21 mouse cellular contexts compared by ENCODE assay signal in genomic region chr13:52603704-52604349, GRCm38 (mm10). TPM values are rescaled to one million over a fixed set of nuclear protein-coding genes. Genes with fewer than 3 reads are reported as not detected.
DNase-seq lines count a peak whose midpoint lies in the region; ATAC-seq lines count a peak whose summit lies in the region.
"Had no signal": no experiment of that assay in that cellular context is flagged by ENCODE, and none has a peak within 500 bp of the region (broad histone marks: within the 10 kb centered on the region; RNA-seq: fewer than 3 reads in every experiment).

No protein-coding gene starts in this region.

- 0 out of 2 replicates have a peak, but pooled peaks have one; percentile 24 for ATAC-seq in hindbrain, embryonic 14.5 days (ENCODE audit: low FRiP score)
- ATAC-seq in hindbrain, embryonic 12.5 days (ENCODE audit: low FRiP score) = no peak
- ATAC-seq in hindbrain, embryonic 16.5 days = peak; percentile 75

- DNase-seq in hindbrain, embryonic 14.5 days (ENCODE audit: low spot score) = peak; percentile 38
- DNase-seq in right cerebral cortex, postnatal 10 days (ENCODE audit: low spot score in 2 of 2) = peak; percentile 64 to 80
- DNase-seq in right cerebral cortex, postnatal 25 days = no peak
- DNase-seq in right cerebral cortex, postnatal 4 days = peak; percentile 11
- no peak for DNase-seq in heart, adult 8-10 months (ENCODE audit: low spot score)
- DNase-seq: adrenal gland, adult 2 months; cerebellum, adult 2 months; gastrocnemius, adult 2 months; kidney, adult 11 months; liver, embryonic 13.5 days; retina, postnatal 1 day; thymus, postnatal 25 days had no signal

- 68% methylated on average over 6 of the region's 6 CpGs for WGBS in hindbrain, embryonic 14.5 days
- WGBS in hindbrain, embryonic 12.5 days = 74% methylated on average over 6 of the region's 6 CpGs
- WGBS in hindbrain, embryonic 16.5 days = 76% methylated on average over 6 of the region's 6 CpGs

- no peaks in the 10 kb centered on the region for H3K27me3 ChIP-seq in hindbrain, embryonic 14.5 days (ENCODE audit: control insufficient read depth, insufficient read depth, low read length)
- H3K27me3 ChIP-seq in hindbrain, embryonic 12.5 days = no peaks in the 10 kb centered on the region
- H3K27me3 ChIP-seq in hindbrain, embryonic 16.5 days (replicated peaks; ENCODE audit: control insufficient read depth, insufficient read depth, low read length) = no peaks in the 10 kb centered on the region
- H3K27me3 ChIP-seq: heart, embryonic 13.5 days; limb, embryonic 12.5 days; liver, embryonic 13.5 days; lung, embryonic 15.5 days had no signal

- no peak overlapping the region for H3K27ac ChIP-seq in hindbrain, embryonic 14.5 days
- no peak overlapping the region for H3K27ac ChIP-seq in hindbrain, embryonic 12.5 days
- no peak overlapping the region for H3K27ac ChIP-seq in hindbrain, embryonic 16.5 days (ENCODE audit: low read depth, low read length)
- H3K27ac ChIP-seq: gastrocnemius, adult 2 months; heart, embryonic 13.5 days; kidney, postnatal 0 days; layer of hippocampus, adult 2 months; limb, embryonic 12.5 days; liver, embryonic 13.5 days; lung, embryonic 15.5 days had no signal

- H3K4me2 ChIP-seq in hindbrain, embryonic 14.5 days (replicated peaks) = no peak overlapping the region
- no peak overlapping the region for H3K4me2 ChIP-seq in hindbrain, embryonic 12.5 days (replicated peaks)
- no peak overlapping the region for H3K4me2 ChIP-seq in hindbrain, embryonic 16.5 days (ENCODE audit: low read length)
- H3K4me2 ChIP-seq: heart, embryonic 13.5 days; limb, embryonic 12.5 days; liver, embryonic 13.5 days; lung, embryonic 15.5 days had no signal

- no peak overlapping the region for H3K9ac ChIP-seq in hindbrain, embryonic 14.5 days
- H3K9ac ChIP-seq in hindbrain, embryonic 12.5 days = no peak overlapping the region
- H3K9ac ChIP-seq in hindbrain, embryonic 16.5 days (ENCODE audit: low read depth, low read length) = no peak overlapping the region
- H3K9ac ChIP-seq: heart, embryonic 13.5 days; limb, embryonic 12.5 days; liver, embryonic 13.5 days; lung, embryonic 15.5 days had no signal

- H3K4me1 ChIP-seq in hindbrain, embryonic 14.5 days (replicated peaks; ENCODE audit: control insufficient read depth, insufficient read depth, low read length) = no peaks in the 10 kb centered on the region; the same call in 1 of the 2 replicates
- H3K4me1 ChIP-seq in hindbrain, embryonic 12.5 days = peaks cover 2% of the 10 kb centered on the region; the same call in 1 of the 2 replicates
- peaks cover 4% of the 10 kb centered on the region; the same call in 1 of the 2 replicates for H3K4me1 ChIP-seq in hindbrain, embryonic 16.5 days (ENCODE audit: control insufficient read depth, insufficient read depth, low read depth, low read length)
- H3K4me1 ChIP-seq: limb, embryonic 12.5 days; lung, embryonic 15.5 days had no signal

- H3K36me3 ChIP-seq in hindbrain, embryonic 14.5 days (replicated peaks; ENCODE audit: control insufficient read depth, insufficient read depth) = no peaks in the 10 kb centered on the region
- H3K36me3 ChIP-seq in hindbrain, embryonic 12.5 days = no peaks in the 10 kb centered on the region
- no peaks in the 10 kb centered on the region for H3K36me3 ChIP-seq in hindbrain, embryonic 16.5 days (ENCODE audit: control insufficient read depth, insufficient read depth, low read length)
- H3K36me3 ChIP-seq: G1E; heart, embryonic 13.5 days; limb, embryonic 12.5 days; liver, embryonic 13.5 days; lung, embryonic 15.5 days had no signal

- H3K4me3 ChIP-seq in hindbrain, embryonic 14.5 days (replicated peaks; ENCODE audit: low read length) = no peak overlapping the region
- no peak overlapping the region for H3K4me3 ChIP-seq in hindbrain, embryonic 12.5 days
- no peak overlapping the region for H3K4me3 ChIP-seq in hindbrain, embryonic 16.5 days (ENCODE audit: low read length)
- H3K4me3 ChIP-seq: erythroblast, embryonic 14.5 days; gastrocnemius, adult 2 months; heart, embryonic 13.5 days; layer of hippocampus, adult 2 months; limb, embryonic 12.5 days; liver, embryonic 13.5 days; lung, embryonic 15.5 days had no signal

- H3K9me3 ChIP-seq in hindbrain, embryonic 14.5 days (ENCODE audit: control insufficient read depth, low read length) = no peaks in the 10 kb centered on the region
- no peaks in the 10 kb centered on the region for H3K9me3 ChIP-seq in hindbrain, embryonic 12.5 days (replicated peaks)
- H3K9me3 ChIP-seq in hindbrain, embryonic 16.5 days (ENCODE audit: control insufficient read depth, low read length) = no peaks in the 10 kb centered on the region
- H3K9me3 ChIP-seq: heart, embryonic 13.5 days; limb, embryonic 12.5 days; liver, embryonic 13.5 days; lung, embryonic 15.5 days had no signal

RNA-seq across cellular contexts. Expression of gene Syk, which starts 20.9 kb away (rescaled TPM):
- polyA plus RNA-seq in hindbrain, embryonic 14.5 days (2014; fragmentation: Nextera tagmentation; extraction: Ambion mirVana) = 1.6 and 2.0 TPM in 2 replicates
- polyA plus RNA-seq in hindbrain, embryonic 12.5 days (2016; fragmentation: Nextera tagmentation; extraction: Ambion mirVana) = 3.9 and 4.1 TPM in 2 replicates
- 1.1 and 1.4 TPM in 2 replicates for polyA plus RNA-seq in hindbrain, embryonic 16.5 days (2015; fragmentation: Nextera tagmentation; extraction: Ambion mirVana)
- total RNA-seq in heart, adult 8-10 months (2022) = 10 to 100 TPM; 16.1 to 18.7 (median 17.6) TPM
- polyA plus RNA-seq: G1E had no signal

Comparison
In these comparisons a context has a peak if more than half of its experiments do, and no peak if none do; other contexts are left out.
1. DNase-seq: peak in hindbrain, embryonic 14.5 days (single experiment), right cerebral cortex, postnatal 10 days (2 of 2) and right cerebral cortex, postnatal 4 days (single experiment); none in right cerebral cortex, postnatal 25 days (single experiment) and heart, adult 8-10 months (single experiment).